In the genomic region with DNA sequence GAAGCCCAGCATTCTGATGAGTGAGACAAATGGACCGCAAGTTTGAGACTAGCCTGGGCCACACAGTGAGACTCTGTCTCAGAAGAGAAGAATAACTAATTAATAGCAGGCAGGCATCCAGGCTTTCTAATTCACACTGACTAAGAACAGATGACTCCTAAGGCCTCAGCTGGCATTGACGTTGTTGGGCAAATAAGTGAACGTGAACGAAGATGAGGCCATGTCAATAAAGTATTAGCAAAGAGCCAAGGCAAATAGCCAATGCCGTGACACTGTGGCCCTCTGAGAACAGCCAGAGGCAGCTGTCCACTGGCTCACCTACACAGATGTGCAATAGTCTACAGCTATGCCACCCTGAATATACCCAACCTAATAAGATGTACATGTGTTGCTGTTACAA, we compare ENCODE assay signal across 13 mouse cellular contexts. TPM values are rescaled to one million over a fixed set of nuclear protein-coding genes. Genes with fewer than 3 reads are reported as not detected.
DNase-seq lines count a peak whose midpoint lies in the region; ATAC-seq and TF ChIP-seq lines count a peak whose summit lies in the region.
"Had no signal": no experiment of that assay in that cellular context is flagged by ENCODE, and none has a peak within 500 bp of the region (broad histone marks: within the 10 kb centered on the region; RNA-seq: fewer than 3 reads in every experiment).

No protein-coding gene starts in this region.

- H3K27ac ChIP-seq in gastrocnemius, adult 2 months, result peak overlapping the region; percentile 88
- no peak overlapping the region for H3K27ac ChIP-seq in kidney, postnatal 0 days
- H3K27ac ChIP-seq in brown adipose tissue, adult 24 weeks (replicated peaks; ENCODE audit: low read depth, low read length), result peak overlapping the region; percentile 92
- H3K27ac ChIP-seq in limb, embryonic 10.5 days, result no peak overlapping the region

- peaks cover 6% of the 10 kb centered on the region; the same call in 1 of the 2 replicates for H3K27me3 ChIP-seq in kidney, postnatal 0 days (ENCODE audit: insufficient read depth, low read length)
- H3K27me3 ChIP-seq in limb, embryonic 10.5 days (ENCODE audit: low read depth, poor library complexity, severe bottlenecking), result peaks cover 62% of the 10 kb centered on the region

- DNase-seq in gastrocnemius, adult 2 months, result no peak
- DNase-seq in gastrocnemius, postnatal 36 days, result no peak
- no peak for DNase-seq in kidney, postnatal 0 days (ENCODE audit: low spot score)
- DNase-seq in kidney, postnatal 10 days, result no peak
- DNase-seq in limb, embryonic 10.5 days (ENCODE audit: low spot score), result no peak
- no peak for DNase-seq in embryo, embryonic 10 days (ENCODE audit: low spot score)
- DNase-seq in ovary, postnatal 36 days (ENCODE audit: low spot score), result no peak
- DNase-seq: adrenal gland, postnatal 25 days; B cell, adult 2 months; cerebellum, postnatal 25 days; right cerebral cortex, postnatal 14 days; thymus, adult 18-20 months had no signal

- intact Hi-C loops in gastrocnemius, adult 2 months (cut with DNase I), result loop anchor here (5.0 kb wide), 1 partner anchor 103 kb away; no protein-coding TSS in a partner anchor
- intact Hi-C loops in gastrocnemius, postnatal 36 days (cut with DNase I), result no loop called here

- H3K9me3 ChIP-seq in kidney, postnatal 0 days (replicated peaks; ENCODE audit: low read length), result no peaks in the 10 kb centered on the region
- H3K9me3 ChIP-seq in limb, embryonic 10.5 days (replicated peaks), result no peaks in the 10 kb centered on the region

- no peak for TF ChIP-seq CTCF in gastrocnemius, adult 2 months (IDR thresholded peaks at IDR 0.05)
- TF ChIP-seq CTCF in kidney, postnatal 0 days (IDR thresholded peaks at IDR 0.05; ENCODE audit: low read depth), result no peak

- no peak overlapping the region for H3K9ac ChIP-seq in kidney, postnatal 0 days (ENCODE audit: low read depth, low read length)

- ATAC-seq in kidney, postnatal 0 days (replicated peaks; ENCODE audit: low FRiP score, low read depth), result no peak

- H3K4me2 ChIP-seq in kidney, postnatal 0 days (ENCODE audit: low read length), result peak overlapping the region; percentile 28; the same call in 1 of the 2 replicates

- no peaks in the 10 kb centered on the region for H3K36me3 ChIP-seq in kidney, postnatal 0 days (ENCODE audit: insufficient read depth, low read length)
- H3K36me3 ChIP-seq in limb, embryonic 10.5 days, result no peaks in the 10 kb centered on the region

- H3K4me1 ChIP-seq in kidney, postnatal 0 days (replicated peaks; ENCODE audit: insufficient read depth, low read length), result no peaks in the 10 kb centered on the region; the same call in 1 of the 2 replicates
- H3K4me1 ChIP-seq in brown adipose tissue, adult 24 weeks (ENCODE audit: control insufficient read depth, insufficient read depth, insufficient read length, low read length), result peaks cover 13% of the 10 kb centered on the region; the same call in 1 of the 2 replicates
- peaks cover 18% of the 10 kb centered on the region for H3K4me1 ChIP-seq in limb, embryonic 10.5 days

- WGBS in kidney, postnatal 0 days, result 78% methylated on average over 5 of the region's 5 CpGs
- 57% methylated on average over 5 of the region's 5 CpGs for WGBS in limb, embryonic 10.5 days

- H3K4me3 ChIP-seq in gastrocnemius, adult 2 months, result peak overlapping the region; percentile 75
- peak overlapping the region; percentile 71; the same call in 1 of the 2 replicates for H3K4me3 ChIP-seq in kidney, postnatal 0 days (replicated peaks; ENCODE audit: low read depth, low read length)
- peak overlapping the region; percentile 72 for H3K4me3 ChIP-seq in brown adipose tissue, adult 24 weeks (ENCODE audit: insufficient read depth, low read depth, low read length)
- peak overlapping the region; percentile 69 for H3K4me3 ChIP-seq in limb, embryonic 10.5 days

RNA-seq across cellular contexts. Expression of a gene that starts 2.9 kb away (rescaled TPM):
- total RNA-seq in gastrocnemius, adult 2 months (2021), result 10 to 100 TPM; 11.8 to 16.9 TPM
- total RNA-seq in gastrocnemius, postnatal 36 days (2021), result 10 to 100 TPM; 12.6 to 16.0 TPM
- 19.6 and 21.9 TPM in 2 replicates for polyA plus RNA-seq in kidney, postnatal 0 days (2015; fragmentation: Nextera tagmentation; extraction: Ambion mirVana)
- polyA plus RNA-seq in brown adipose tissue, adult 24 weeks (2012; ENCODE audit: insufficient read depth, insufficient read length, missing spikeins), result 22.0 and 39.9 TPM in 2 replicates
- 25.7 and 25.8 TPM in 2 replicates for polyA plus RNA-seq in limb, embryonic 10.5 days (2016; fragmentation: Nextera tagmentation; extraction: Ambion mirVana)

Comparison
In these comparisons a context has a peak if more than half of its experiments do, and no peak if none do; other contexts are left out.
1. H3K27ac ChIP-seq: peak in gastrocnemius, adult 2 months (single experiment) and brown adipose tissue, adult 24 weeks (single experiment); none in kidney, postnatal 0 days (single experiment) and limb, embryonic 10.5 days (single experiment).
2. Peak in every context shown above with its lines, with median percentiles within 50 percentile points of each other: H3K4me3 ChIP-seq.